42 mouse cellular contexts compared by ENCODE assay signal in genomic region chr2:148870526-148870925, GRCm38 (mm10). TPM values are rescaled to one million over a fixed set of nuclear protein-coding genes. Genes with fewer than 3 reads are reported as not detected.
"Had no signal": no experiment of that assay in that cellular context is flagged by ENCODE, and none has a peak within 500 bp of the region (broad histone marks: within the 10 kb centered on the region; RNA-seq: fewer than 3 reads in every experiment).

No protein-coding gene starts in this region.

- H3K27me3 ChIP-seq: heart, embryonic 12.5 days; hindbrain, embryonic 12.5 days; kidney, embryonic 15.5 days; limb, embryonic 13.5 days; limb, embryonic 15.5 days; liver, embryonic 12.5 days had no signal

- DNase-seq: gastrocnemius, adult 2 months; gastrocnemius, postnatal 10 days; gastrocnemius, postnatal 25 days; heart, postnatal 14 days; heart, postnatal 4 days; kidney, adult 11 months; kidney, adult 2 months; kidney, adult 9 months; kidney, postnatal 14 days; kidney, postnatal 36 days; layer of hippocampus, adult 9-11 months; layer of hippocampus, postnatal 36 days; left cerebral cortex, postnatal 4 days had no signal

- H3K4me2 ChIP-seq: heart, embryonic 12.5 days; hindbrain, embryonic 12.5 days; hindbrain, embryonic 14.5 days; kidney, embryonic 15.5 days; limb, embryonic 13.5 days; limb, embryonic 15.5 days; liver, embryonic 12.5 days had no signal

- H3K27ac ChIP-seq: gastrocnemius, adult 2 months; heart, embryonic 10.5 days; hindbrain, embryonic 10.5 days; hindbrain, embryonic 12.5 days; hindbrain, embryonic 14.5 days; hindbrain, postnatal 0 days; kidney, embryonic 15.5 days; kidney, postnatal 0 days; limb, embryonic 13.5 days; limb, embryonic 15.5 days; liver, embryonic 12.5 days; liver, embryonic 14.5 days had no signal

- H3K4me3 ChIP-seq: gastrocnemius, adult 2 months; heart, embryonic 10.5 days; heart, embryonic 12.5 days; hindbrain, embryonic 10.5 days; hindbrain, embryonic 12.5 days; kidney, embryonic 15.5 days; limb, embryonic 13.5 days; limb, embryonic 15.5 days; liver, embryonic 12.5 days had no signal

RNA-seq across cellular contexts. Expression of gene 9230104L09Rik, which starts 5.7 kb away (rescaled TPM):
- total RNA-seq: gastrocnemius, postnatal 4 days; granulocyte monocyte progenitor cell, adult 5-6 weeks; hindbrain, postnatal 0 days; layer of hippocampus, adult 8-10 months; layer of hippocampus, postnatal 14 days; layer of hippocampus, postnatal 36 days; left cerebral cortex, adult 18-20 months; left cerebral cortex, adult 8-10 months; left cerebral cortex, postnatal 10 days; left cerebral cortex, postnatal 25 days; left cerebral cortex, postnatal 4 days; liver, adult 2 months had no signal
- polyA plus RNA-seq: frontal cortex, adult 2 months; heart, embryonic 10.5 days; heart, embryonic 12.5 days; hindbrain, embryonic 10.5 days; hindbrain, embryonic 12.5 days; hindbrain, embryonic 14.5 days; hindbrain, postnatal 0 days; intestine, embryonic 14.5 days; intestine, embryonic 16.5 days; kidney, adult 2 months; kidney, embryonic 15.5 days; kidney, postnatal 0 days; limb, embryonic 11.5 days; limb, embryonic 13.5 days; limb, embryonic 15.5 days; liver, adult 2 months; liver, embryonic 12.5 days; liver, embryonic 14.5 days had no signal

RNA-seq across cellular contexts. Expression of gene Cst9, which starts 35.6 kb away (rescaled TPM):
- total RNA-seq: gastrocnemius, adult 2 months; gastrocnemius, postnatal 10 days; gastrocnemius, postnatal 25 days; gastrocnemius, postnatal 4 days; granulocyte monocyte progenitor cell, adult 5-6 weeks; hindbrain, postnatal 0 days; layer of hippocampus, adult 8-10 months; layer of hippocampus, postnatal 14 days; layer of hippocampus, postnatal 36 days; left cerebral cortex, adult 18-20 months; left cerebral cortex, adult 8-10 months; left cerebral cortex, postnatal 10 days; left cerebral cortex, postnatal 25 days; left cerebral cortex, postnatal 4 days; liver, adult 2 months had no signal
- polyA plus RNA-seq: frontal cortex, adult 2 months; hindbrain, embryonic 10.5 days; hindbrain, embryonic 12.5 days; hindbrain, embryonic 14.5 days; hindbrain, postnatal 0 days; intestine, embryonic 14.5 days; intestine, embryonic 16.5 days; kidney, adult 2 months; kidney, embryonic 15.5 days; kidney, postnatal 0 days; large intestine, adult 2 months; limb, embryonic 11.5 days; limb, embryonic 13.5 days; limb, embryonic 15.5 days; liver, adult 2 months had no signal

RNA-seq across cellular contexts. Expression of gene Cst13, which starts 50.6 kb away (rescaled TPM):
- total RNA-seq: gastrocnemius, adult 2 months; gastrocnemius, postnatal 10 days; gastrocnemius, postnatal 25 days; gastrocnemius, postnatal 4 days; granulocyte monocyte progenitor cell, adult 5-6 weeks; heart, adult 8-10 months; heart, postnatal 14 days; heart, postnatal 4 days; hindbrain, postnatal 0 days; layer of hippocampus, adult 8-10 months; layer of hippocampus, postnatal 14 days; layer of hippocampus, postnatal 36 days; left cerebral cortex, adult 18-20 months; left cerebral cortex, adult 8-10 months; left cerebral cortex, postnatal 10 days; left cerebral cortex, postnatal 25 days; liver, adult 2 months had no signal
- polyA plus RNA-seq: frontal cortex, adult 2 months; heart, embryonic 10.5 days; heart, embryonic 12.5 days; heart, embryonic 14.5 days; heart, embryonic 16.5 days; hindbrain, embryonic 10.5 days; hindbrain, embryonic 12.5 days; hindbrain, embryonic 14.5 days; hindbrain, postnatal 0 days; intestine, embryonic 14.5 days; intestine, embryonic 16.5 days; kidney, adult 2 months; kidney, embryonic 15.5 days; kidney, postnatal 0 days; large intestine, adult 2 months; limb, embryonic 11.5 days; limb, embryonic 13.5 days; limb, embryonic 15.5 days; liver, adult 2 months; liver, embryonic 12.5 days; liver, embryonic 14.5 days had no signal
